Mouse (Mus musculus) CD4-positive, CD25-positive, alpha-beta regulatory T cell, adult 9 weeks (primary cell): ENCODE data around the gene Tmem160. TPM values are rescaled to one million over a fixed set of nuclear protein-coding genes. Genes with fewer than 3 reads are reported as not detected.

ENCODE experiments used
- polyA plus RNA-seq: library from polyadenylated mRNA; unstranded; fragments of 100-300 nt; shearing (Covaris generic); gene quantifications from one replicate; pipeline ENCODE4 v1.2.1, GENCODE M21; 2017

Tmem160 gene
- 8.4 TPM for polyA plus RNA-seq

DNA sequence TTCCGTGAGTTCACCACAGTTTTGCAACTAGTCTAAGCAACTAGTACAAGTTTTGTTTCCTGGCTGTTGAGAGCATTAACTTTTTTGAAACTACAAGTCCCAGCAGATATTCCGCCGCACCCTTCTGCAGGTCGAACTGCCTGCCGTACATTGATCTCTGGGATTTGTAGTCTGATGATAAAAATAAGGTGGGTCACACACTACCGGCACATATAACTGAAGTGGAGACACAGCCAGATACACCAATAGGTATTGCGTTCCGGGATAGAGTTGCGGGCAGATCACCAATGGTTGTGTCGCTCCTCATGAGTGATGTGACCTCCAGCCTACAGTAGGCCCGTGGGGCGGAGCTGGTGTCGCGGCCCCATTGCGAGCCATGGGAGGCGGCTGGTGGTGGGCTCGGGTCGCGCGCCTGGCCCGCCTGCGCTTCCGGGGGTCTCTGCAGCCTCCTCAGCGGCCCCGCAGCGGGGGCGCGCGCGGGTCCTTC, at the start of gene Tmem160:
Gene Tmem160 (plus strand): TSS at position 193 of the 487 bp plus-strand sequence.

GRCm38 (mm10) chr7:16477628-16478027, 25.0 kb downstream of the Tmem160 start, which contains the start of gene Npas1:
Npas1 (minus strand) TSS chr7:16477728.

Other genes starting within 250 kb of the Tmem160 start
- gene Dhx34, start 230.7 kb upstream of the Tmem160 start, polyA plus RNA-seq: 36.4 TPM
- gene C5ar2, start 208.6 kb upstream of the Tmem160 start, polyA plus RNA-seq: not detected
- gene C5ar1, start 193.2 kb upstream of the Tmem160 start, polyA plus RNA-seq: not detected
- 2.8 TPM for gene Inafm1, start 179.2 kb upstream of the Tmem160 start, polyA plus RNA-seq
- gene Ccdc9, start 166.0 kb upstream of the Tmem160 start, polyA plus RNA-seq: 60.6 TPM
- 4.4 TPM for gene Bbc3, start 144.4 kb upstream of the Tmem160 start, polyA plus RNA-seq
- 148 TPM for gene Sae1, start 65.0 kb upstream of the Tmem160 start, polyA plus RNA-seq
- gene Zc3h4, start 51.9 kb upstream of the Tmem160 start, polyA plus RNA-seq: 19.5 TPM
- not detected for gene Npas1, start 24.9 kb downstream of the Tmem160 start, polyA plus RNA-seq
- gene Arhgap35, start 162.2 kb downstream of the Tmem160 start, polyA plus RNA-seq: 3.4 TPM
- gene Ceacam15, start 222.9 kb downstream of the Tmem160 start, polyA plus RNA-seq: 1.4 TPM